Mouse (Mus musculus) NIH3T3 (cell line): ENCODE measurements at regions not wholly inside any gene's neighbourhood (a gene's known extent, or its start where the extent isn't known, plus 50 kb on each side); places are given as distances from the start of the nearest gene placed in this dataset.

Experiments used
- DNase-seq: peaks from one replicate; pipeline ENCODE4 v3.0.0-alpha.2; 2012; ENCODE audit warnings: low read depth

DNA sequence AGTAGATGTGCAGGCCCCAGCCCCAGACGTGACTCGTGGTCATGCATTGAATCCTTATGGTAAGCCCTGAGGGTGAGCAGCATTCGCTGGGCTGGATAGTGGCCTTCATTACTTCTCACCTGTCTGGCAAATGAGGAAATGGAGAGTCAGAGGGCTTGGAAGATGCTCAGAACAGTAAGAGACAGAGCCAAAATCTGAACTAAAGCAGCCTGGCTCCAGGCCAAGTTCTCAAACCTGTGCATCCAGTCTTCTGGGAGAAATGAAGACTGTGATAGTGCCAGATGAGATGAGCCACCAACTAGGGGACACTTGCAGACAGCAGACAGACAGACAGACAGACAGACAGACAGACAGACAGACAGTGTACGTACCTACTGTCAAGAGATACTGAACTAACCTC is 137.1 kb downstream of the Wscd1 start:
- no peak for DNase-seq

DNA sequence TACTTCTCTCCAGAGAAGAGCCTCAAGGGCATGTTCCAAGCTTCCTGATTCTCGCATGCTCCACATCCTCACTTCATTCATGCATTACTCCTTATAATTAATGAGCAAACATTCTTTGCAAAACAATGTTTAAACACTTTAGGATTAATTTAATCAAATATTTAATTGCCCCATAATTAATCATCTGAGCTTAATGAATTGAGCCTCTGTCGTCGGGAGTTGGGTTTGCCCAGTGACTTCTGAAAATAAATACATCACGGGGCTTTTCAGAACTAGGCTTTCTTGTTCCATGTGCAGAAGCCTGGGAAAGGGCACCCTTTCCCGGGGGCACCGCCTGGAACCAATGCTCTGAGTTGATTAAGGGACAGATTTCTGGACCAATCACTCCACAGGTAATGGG is 135.1 kb downstream of the Wscd1 start:
- DNase-seq, result no peak

DNA sequence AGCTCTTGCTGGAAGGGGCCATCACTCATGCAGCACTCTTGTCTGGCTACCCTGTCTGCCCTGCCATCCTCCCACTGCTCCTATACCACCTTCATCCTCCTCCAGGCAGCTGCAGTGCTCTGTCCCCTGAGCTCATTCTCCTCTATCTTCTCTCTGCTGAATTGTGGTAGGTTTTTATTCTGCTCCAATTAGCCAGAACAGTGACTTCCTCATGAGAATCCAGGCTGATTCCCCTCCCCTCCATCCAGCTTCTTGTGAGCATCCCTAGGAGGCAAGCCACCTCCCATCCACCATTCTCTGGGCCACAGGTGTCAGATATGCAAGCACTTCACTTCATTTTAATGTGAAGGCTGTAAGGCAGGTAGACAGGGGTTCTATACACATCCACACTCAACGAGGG is 132.1 kb downstream of the Wscd1 start:
- DNase-seq, result no peak

DNA sequence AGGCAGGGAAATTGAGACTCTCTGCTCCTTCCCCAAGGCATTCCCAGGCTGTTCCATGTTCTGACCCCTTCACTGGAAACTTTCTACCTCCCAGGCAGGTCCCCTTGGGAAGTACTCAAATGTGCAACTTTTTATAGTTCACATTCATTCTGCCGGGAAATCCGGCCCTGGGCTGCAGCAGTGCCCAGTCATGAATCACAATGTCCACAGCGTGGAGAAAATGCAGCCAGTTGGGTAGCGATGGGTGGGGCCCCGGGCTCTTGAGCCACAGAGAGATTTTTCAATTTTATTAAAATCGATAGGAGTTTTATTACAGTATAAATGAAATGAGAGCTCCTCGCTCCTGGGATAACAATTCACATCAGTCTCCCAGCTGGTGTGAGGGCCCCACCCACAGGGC is 121.6 kb downstream of the Wscd1 start:
- DNase-seq, result peak; percentile 58

DNA sequence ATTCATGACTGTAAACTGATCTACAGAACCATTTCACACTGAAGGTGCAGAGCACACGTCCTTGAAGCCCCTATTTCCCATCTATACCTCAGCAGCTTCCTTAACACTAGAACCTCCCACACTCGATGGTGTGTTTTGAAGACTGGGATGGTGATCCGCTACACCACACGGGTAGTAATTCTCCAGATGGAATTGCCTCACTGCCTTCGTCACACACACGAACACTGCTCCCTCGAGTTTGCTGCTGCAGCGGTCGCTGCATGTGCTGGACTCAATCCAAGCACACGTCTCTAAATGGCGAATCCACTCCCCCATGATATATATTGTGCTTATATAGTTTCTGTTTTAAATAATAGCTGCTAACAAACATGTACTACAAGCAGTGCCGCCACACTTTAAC is 117.0 kb downstream of the Wscd1 start:
- no peak for DNase-seq

DNA sequence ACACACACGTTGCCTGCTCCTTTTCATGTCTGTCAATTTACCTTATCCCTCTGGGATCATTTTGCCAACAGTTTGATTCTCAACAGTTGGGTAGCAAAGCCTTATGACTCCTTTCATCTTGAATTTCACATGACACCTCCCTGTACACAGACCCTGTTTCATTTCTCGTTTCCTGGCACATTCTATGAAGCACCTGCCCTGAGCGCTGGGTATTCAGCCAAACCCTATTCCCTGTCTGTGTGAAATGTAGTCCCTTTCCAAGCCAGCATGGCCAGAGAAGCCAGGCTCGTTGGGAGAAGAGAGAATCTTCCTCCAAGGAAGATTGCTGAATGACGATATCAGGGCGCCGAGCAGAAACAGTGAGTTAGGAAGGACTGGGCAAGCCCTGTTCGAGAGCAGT is 108.2 kb downstream of the Wscd1 start:
- DNase-seq, result no peak

DNA sequence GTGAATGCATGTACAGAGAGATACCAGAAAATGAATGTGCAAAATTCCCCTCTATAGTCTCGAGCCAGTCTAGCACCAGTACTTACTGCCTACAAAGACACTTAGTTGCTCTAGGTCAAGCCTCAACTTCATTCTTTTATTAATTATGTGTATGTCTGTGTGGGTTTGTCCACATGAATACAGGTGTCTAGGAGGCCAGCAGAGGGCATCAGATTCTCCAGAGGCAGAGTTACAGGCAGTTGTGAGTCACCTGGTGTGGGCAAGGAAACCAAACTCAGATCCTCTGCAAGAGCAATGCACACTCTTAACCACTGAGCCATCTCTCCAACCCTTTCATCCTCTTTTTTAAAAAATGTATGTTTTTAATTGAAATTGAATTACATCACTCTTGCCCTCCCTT is 105.8 kb downstream of the Wscd1 start:
- peak; percentile 12 for DNase-seq

DNA sequence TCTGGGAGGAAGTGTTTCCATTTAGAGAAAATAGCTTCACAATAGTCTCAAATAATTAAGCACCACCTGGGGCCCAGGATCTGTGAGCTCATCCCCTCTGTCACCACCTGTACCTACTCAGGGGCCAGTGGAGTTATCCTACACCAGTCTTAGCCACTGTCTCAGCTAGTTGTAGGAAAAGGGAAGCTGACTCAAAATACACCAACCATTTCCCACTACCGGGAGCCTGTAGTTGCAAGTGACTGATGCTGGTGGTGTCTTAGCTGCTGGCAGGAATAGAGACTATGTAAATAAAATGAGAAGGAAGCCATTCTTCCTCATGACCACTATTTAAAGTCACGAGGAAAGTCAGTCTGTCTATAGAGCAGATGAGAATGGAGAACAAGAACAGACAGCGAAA is 105.3 kb downstream of the Wscd1 start:
- no peak for DNase-seq

DNA sequence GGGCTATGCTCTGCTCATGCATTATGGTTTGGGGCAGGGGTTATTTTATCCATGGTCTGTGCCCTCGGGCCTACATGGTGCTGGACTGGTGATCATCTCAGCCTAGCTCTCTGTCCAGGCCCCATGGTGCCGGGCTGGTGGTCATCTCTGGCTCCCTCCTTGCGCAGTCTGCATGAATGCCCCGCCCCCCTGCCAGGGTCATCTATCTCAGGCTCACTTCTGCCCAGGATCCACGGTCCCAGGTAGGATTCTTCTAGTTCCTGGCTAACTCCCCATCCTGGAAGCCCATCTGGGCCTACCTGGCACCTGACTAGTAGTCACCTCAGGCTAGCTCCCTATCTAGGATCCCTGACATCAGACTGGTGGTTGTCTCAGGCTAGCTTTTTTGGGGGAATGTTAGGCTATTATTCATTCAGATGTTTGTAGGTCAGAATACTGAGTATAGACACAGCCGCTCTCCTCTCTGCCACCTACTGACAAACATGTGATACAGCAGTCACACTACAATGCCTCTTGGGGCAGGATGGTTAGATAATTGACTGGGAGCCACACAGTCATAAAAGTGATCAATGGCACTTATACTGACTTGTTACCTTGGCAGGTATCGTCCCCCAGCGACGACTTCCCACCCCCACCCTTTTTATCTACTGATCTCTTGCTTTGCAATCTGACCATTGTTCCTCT is 98.1 kb downstream of the Wscd1 start:
- DNase-seq, result no peak

DNA sequence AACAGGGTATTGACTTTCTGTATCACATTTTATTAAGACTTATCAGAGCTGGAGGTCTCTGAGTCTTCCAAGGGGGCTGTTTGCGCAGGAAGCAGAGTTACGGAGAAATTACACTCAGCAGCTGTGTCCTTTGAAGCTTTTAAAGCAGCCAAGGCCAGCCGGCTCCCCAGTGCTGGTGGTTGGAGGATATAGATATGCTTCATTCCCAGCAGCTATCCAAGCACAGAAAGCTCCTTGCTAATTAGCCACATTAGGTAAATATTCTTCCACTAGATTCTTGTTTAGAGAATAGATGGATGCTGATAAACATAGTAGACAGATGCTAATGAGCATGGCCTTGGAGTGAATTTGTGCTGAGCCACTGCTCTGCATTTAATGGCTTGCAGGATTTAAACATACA is 96.8 kb downstream of the Wscd1 start:
- DNase-seq, result no peak

DNA sequence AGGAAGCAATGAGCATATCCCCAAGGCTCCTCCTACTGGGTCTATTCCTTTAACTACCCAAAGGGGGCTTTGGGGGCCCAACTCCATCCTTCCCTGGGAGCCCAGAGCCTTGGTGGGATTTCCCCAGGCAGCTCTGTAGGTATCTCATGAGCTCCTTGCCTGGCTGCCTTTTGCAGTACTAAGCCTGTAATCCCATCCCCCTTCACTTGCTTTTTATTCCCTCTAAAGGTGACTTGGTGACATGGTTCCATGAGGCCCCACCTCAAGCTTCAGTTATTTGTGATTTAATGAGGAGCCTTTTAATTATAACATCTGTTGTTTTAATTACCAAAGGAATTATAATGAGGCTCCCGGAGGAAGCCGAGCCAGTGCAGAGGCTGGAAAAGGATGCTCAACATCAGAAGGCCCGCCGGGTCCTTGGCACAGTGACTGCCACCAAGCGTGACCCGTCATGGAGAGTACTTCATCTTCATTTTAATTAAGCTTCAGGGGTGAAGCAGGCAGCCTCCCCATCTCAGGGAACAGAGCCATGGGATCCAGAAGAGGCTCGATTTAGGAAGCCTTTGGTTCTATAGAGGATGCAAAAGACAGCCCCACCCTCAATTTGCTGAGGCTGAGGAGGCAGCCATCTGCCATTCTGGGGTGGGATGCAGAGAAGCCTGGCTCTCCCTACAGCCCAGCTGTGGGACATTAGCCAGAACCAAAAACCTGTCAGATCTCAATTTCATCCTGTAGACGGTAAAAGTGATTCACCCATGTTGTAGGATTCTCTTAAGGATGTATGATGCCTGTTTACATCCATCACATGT is 91.1 kb downstream of the Wscd1 start:
- DNase-seq, result no peak
